Mouse (Mus musculus) lung, embryonic 14.5 days (tissue): ENCODE measurements around the gene Aggf1. TPM values are rescaled to one million over a fixed set of nuclear protein-coding genes. Genes with fewer than 3 reads are reported as not detected.
A peak's percentile ranks its signal among the peaks of the same experiment; 100 is the strongest.
"Not testable (repeated sequence)": the region's sequence is repeated elsewhere in the genome, so short reads cannot be mapped to it uniquely, and the experiment has no call there.

Experiments
- ATAC-seq: fragments of 200-750 bp; cut with Nextera tagmentation; 2 replicates; pipeline ENCODE4 v1.8.0; 2017; ENCODE audit warnings: mild to moderate bottlenecking, moderate TSS enrichment, moderate library complexity; ENCODE audit not compliant: insufficient read depth
- DNase-seq: peaks from one replicate; pipeline ENCODE4 v3.0.0-alpha.2; 2015
- H3K27ac ChIP-seq: fragments of 300-500 bp; sonication (generic); 2 replicates; pipeline ENCODE4 v1.5.1; 2014; ENCODE audit warnings: low read depth, mild to moderate bottlenecking, moderate library complexity
- H3K27me3 ChIP-seq: fragments of 300-500 bp; sonication (generic); 2 replicates; pipeline ENCODE4 v1.6.1; 2014; ENCODE audit warnings: low read length, control low read depth; ENCODE audit not compliant: insufficient read depth
- H3K36me3 ChIP-seq: fragments of 300-500 bp; sonication (generic); 2 replicates; pipeline ENCODE4 v1.6.1; 2014; ENCODE audit warnings: control low read depth; ENCODE audit not compliant: insufficient read depth
- H3K4me1 ChIP-seq: fragments of 300-500 bp; sonication (generic); 2 replicates; pipeline ENCODE4 v1.6.1; 2014; ENCODE audit warnings: antibody characterized with exemption, control low read depth; ENCODE audit not compliant: insufficient read depth
- H3K4me2 ChIP-seq: fragments of 300-500 bp; sonication (generic); 2 replicates; pipeline ENCODE4 v1.6.1; 2014; ENCODE audit warnings: mild to moderate bottlenecking
- H3K4me3 ChIP-seq: fragments of 300-500 bp; sonication (generic); 2 replicates; pipeline ENCODE4 v1.5.1; 2014; ENCODE audit warnings: low read depth, low read length
- H3K9ac ChIP-seq: fragments of 300-500 bp; sonication (generic); 2 replicates; pipeline ENCODE4 v1.6.1; 2014
- H3K9me3 ChIP-seq: fragments of 300-500 bp; sonication (generic); 2 replicates; pipeline ENCODE4 v1.6.1; 2016; ENCODE audit warnings: low read depth, low read length, control low read depth
- CTCF ChIP-seq: IDR thresholded peaks from 2 replicates; pipeline ENCODE4 v1.5.1; 2016; ENCODE audit warnings: antibody characterized with exemption, low read depth
- whole genome bisulfite sequencing: fragments of 180-500 bp; shearing (Covaris S2); extraction: QIAGEN DNeasy Blood & Tissue Kit; methylation state at CpG from one replicate; pipeline ENCODE4 v1.1.7; 2014; 5-methylcytosine and 5-hydroxymethylcytosine counted together
- polyA plus RNA-seq: library from polyadenylated mRNA; unstranded; fragments of >200 nt; fragmentation: Nextera tagmentation; extraction: Ambion mirVana; gene quantifications from 2 replicates; pipeline ENCODE4 v1.2.1, GENCODE M21; 2014

The Aggf1 gene
- polyA plus RNA-seq, 1 experiment from 2014 or later: 35.7 TPM

- no peaks in the 10 kb centered on the region for H3K9me3 ChIP-seq
- no peaks in the 10 kb centered on the region for H3K36me3 ChIP-seq
- no peak overlapping the region for H3K9ac ChIP-seq
- 29% methylated on average over 24 of the region's 24 CpGs for WGBS
- H3K27ac ChIP-seq: peak overlapping the region; percentile 38; the same call in 1 of the 2 replicates
- no peaks in the 10 kb centered on the region for H3K27me3 ChIP-seq
- ATAC-seq (peak; percentile 59; the same call in 1 of the 2 replicates), DNase-seq (peak; percentile 94)
- H3K4me1 ChIP-seq: no peaks in the 10 kb centered on the region
- H3K4me2 ChIP-seq: peak overlapping the region; percentile 46
- no peak overlapping the region for H3K4me3 ChIP-seq
- TF ChIP-seq CTCF: peak; percentile 85
Observed at GRCm38 (mm10) chr13:95389866-95390865, 15.0 kb upstream of the Aggf1 start.

GRCm38 (mm10) chr13:95388226-95388625 is 13.1 kb upstream of the Aggf1 start:
- DNase-seq (no peak), ATAC-seq (no peak)
- H3K4me1 ChIP-seq: no peaks in the 10 kb centered on the region
- H3K4me2 ChIP-seq: no peak overlapping the region
- no peak overlapping the region for H3K9ac ChIP-seq
- WGBS: 76% methylated on average over 5 of the region's 5 CpGs
- H3K4me3 ChIP-seq: no peak overlapping the region
- no peak for TF ChIP-seq CTCF
- H3K36me3 ChIP-seq: no peaks in the 10 kb centered on the region
- H3K9me3 ChIP-seq: no peaks in the 10 kb centered on the region
- no peak overlapping the region for H3K27ac ChIP-seq
- H3K27me3 ChIP-seq: no peaks in the 10 kb centered on the region

- Histone ChIP-seq H3K36me3 (no peaks in the 10 kb centered on the region), H3K27ac (no peak overlapping the region), H3K4me2 (no peak overlapping the region), H3K9me3 (no peaks in the 10 kb centered on the region), H3K27me3 (no peaks in the 10 kb centered on the region), H3K9ac (no peak overlapping the region), H3K4me1 (no peaks in the 10 kb centered on the region), H3K4me3 (no peak overlapping the region)
- 48% methylated on average over 5 of the region's 5 CpGs for WGBS
- DNase-seq (no peak), ATAC-seq (no peak)
- TF ChIP-seq CTCF: no peak
Observed at GRCm38 (mm10) chr13:95382418-95382817, 7.3 kb upstream of the Aggf1 start.

GRCm38 (mm10) chr13:95378696-95379095 is 3.5 kb upstream of the Aggf1 start:
- no peak overlapping the region for H3K4me3 ChIP-seq
- H3K9ac ChIP-seq: no peak overlapping the region
- H3K4me2 ChIP-seq: no peak overlapping the region
- H3K9me3 ChIP-seq: no peaks in the 10 kb centered on the region
- 72% methylated on average over 3 of the region's 3 CpGs for WGBS
- ATAC-seq (no peak), DNase-seq (no peak)
- TF ChIP-seq CTCF: no peak
- H3K4me1 ChIP-seq: peaks cover 5% of the 10 kb centered on the region; the same call in 1 of the 2 replicates
- no peaks in the 10 kb centered on the region for H3K27me3 ChIP-seq
- H3K27ac ChIP-seq: no peak overlapping the region
- H3K36me3 ChIP-seq: no peaks in the 10 kb centered on the region

- not testable (repeated sequence) for DNase-seq, H3K4me3 ChIP-seq, H3K9ac ChIP-seq, H3K4me1 ChIP-seq, H3K27me3 ChIP-seq, H3K9me3 ChIP-seq, H3K4me2 ChIP-seq, ATAC-seq, H3K36me3 ChIP-seq, H3K27ac ChIP-seq
- WGBS: 95% methylated on average over 11 of the region's 11 CpGs
Observed at GRCm38 (mm10) chr13:95376689-95377289, 1.6 kb upstream of the Aggf1 start.

- H3K4me3 ChIP-seq: peak overlapping the region; percentile 96
- H3K27ac ChIP-seq: peak overlapping the region; percentile 54; the same call in 1 of the 2 replicates
- H3K4me2 ChIP-seq: peak overlapping the region; percentile 83
- H3K36me3 ChIP-seq: peaks cover 6% of the 10 kb centered on the region
- H3K27me3 ChIP-seq: no peaks in the 10 kb centered on the region
- 24% methylated on average over 6 of the region's 6 CpGs for WGBS
- peaks cover 5% of the 10 kb centered on the region; the same call in 1 of the 2 replicates for H3K4me1 ChIP-seq
- no peak for TF ChIP-seq CTCF
- H3K9ac ChIP-seq: peak overlapping the region; percentile 91
- ATAC-seq (peak; percentile 35; the same call in 1 of the 2 replicates), DNase-seq (no peak)
- H3K9me3 ChIP-seq: no peaks in the 10 kb centered on the region
Observed at GRCm38 (mm10) chr13:95375554-95375914, 382 bp upstream of the Aggf1 start.

- no peak for TF ChIP-seq CTCF
- H3K9me3 ChIP-seq: no peaks in the 10 kb centered on the region
- no peak for DNase-seq
- no peaks in the 10 kb centered on the region for H3K27me3 ChIP-seq
- no peak overlapping the region for H3K9ac ChIP-seq
- H3K4me3 ChIP-seq: no peak overlapping the region
- H3K36me3 ChIP-seq: peaks cover 76% of the 10 kb centered on the region
- WGBS: 81% methylated on average over 8 of the region's 8 CpGs
- no peaks in the 10 kb centered on the region for H3K4me1 ChIP-seq
- no peak overlapping the region for H3K27ac ChIP-seq
- no peak overlapping the region for H3K4me2 ChIP-seq
- no peak for ATAC-seq
Observed at GRCm38 (mm10) chr13:95366356-95366755, 8.8 kb downstream of the Aggf1 start.
